Mouse (Mus musculus) liver, adult (tissue): ENCODE data around the gene Mapkap1.

Experiments used
- GATA4 ChIP-seq: IDR thresholded peaks from 2 replicates; pipeline ENCODE4 v1.6.1; 2014; ENCODE audit warnings: mild to moderate bottlenecking, low read length; ENCODE audit not compliant: insufficient replicate concordance

Mapkap1 gene

GRCm38 (mm10) chr2:34544646-34545395 is 138.2 kb downstream of the Mapkap1 start:
- TF ChIP-seq GATA4 = no peak

DNA sequence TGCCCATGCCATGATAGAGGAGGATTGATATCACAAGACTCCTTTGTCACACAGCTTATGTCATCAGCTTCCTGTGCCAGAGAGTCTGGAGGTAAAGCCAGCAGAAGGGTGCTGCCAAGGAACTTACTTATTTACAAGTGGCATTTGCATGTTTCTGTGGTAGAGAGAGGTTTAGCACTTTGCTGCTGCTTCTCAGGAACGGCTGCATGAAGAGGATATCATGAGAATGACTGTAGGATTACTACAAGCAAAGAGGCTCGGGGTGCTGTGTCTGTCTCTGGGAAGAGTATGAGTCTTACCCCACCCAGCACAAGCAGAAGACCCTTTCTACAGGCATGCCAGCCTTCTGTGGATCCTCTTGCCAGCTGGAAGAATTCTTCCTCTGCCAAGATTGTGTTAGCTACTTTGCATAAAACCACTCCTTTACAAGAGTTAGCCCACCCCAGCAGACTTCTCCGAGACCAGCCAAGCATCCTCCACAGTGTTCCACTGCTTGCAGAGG is 139.7 kb downstream of the Mapkap1 start:
- TF ChIP-seq GATA4 = no peak

DNA sequence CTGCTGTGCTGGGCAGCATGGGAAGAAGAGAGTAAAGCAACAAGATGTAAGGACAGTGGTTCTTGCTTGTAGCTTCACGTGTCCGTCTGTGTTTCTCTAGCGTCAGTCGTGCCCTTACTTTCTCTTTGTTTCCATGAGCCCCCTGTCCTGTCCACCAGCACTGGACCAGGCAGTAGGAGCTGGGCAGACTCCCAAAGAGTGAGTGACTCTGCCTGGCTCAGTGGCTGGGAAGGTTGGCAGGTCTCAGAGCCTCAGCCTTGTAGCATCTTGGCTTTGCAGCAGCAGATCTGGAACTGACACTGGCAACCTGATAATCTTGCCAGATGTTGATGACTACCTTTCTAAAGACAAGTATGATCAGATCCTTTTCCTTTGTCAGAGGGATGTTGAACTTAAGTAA is 140.9 kb downstream of the Mapkap1 start:
- no peak for TF ChIP-seq GATA4

GRCm38 (mm10) chr2:34548961-34549360 is 142.4 kb downstream of the Mapkap1 start:
- TF ChIP-seq GATA4 = no peak

DNA sequence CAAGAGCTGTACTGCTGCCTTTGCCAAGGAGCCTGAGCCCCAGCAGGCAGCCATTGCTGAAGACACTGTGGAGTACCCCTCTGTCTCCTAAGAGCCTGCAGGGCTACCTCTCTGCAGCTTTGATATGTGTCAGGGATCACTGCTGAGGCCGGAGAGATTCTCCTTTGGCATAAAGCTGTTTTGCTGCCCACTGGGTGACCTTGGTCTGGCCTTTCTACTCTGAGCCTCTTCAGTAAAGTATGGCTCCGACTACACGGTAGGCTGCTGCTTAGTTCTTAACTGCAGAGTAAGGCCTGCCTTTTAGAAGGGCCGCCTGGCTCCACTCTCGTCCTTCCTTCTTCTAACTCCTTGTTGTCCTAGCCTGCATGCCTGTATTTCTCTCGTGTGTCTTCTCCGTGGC is 142.9 kb downstream of the Mapkap1 start:
- no peak for TF ChIP-seq GATA4

GRCm38 (mm10) chr2:34552772-34553171 is 146.2 kb downstream of the Mapkap1 start:
- no peak for TF ChIP-seq GATA4

- no peak for TF ChIP-seq GATA4
Observed at GRCm38 (mm10) chr2:34553580-34554231, 147.1 kb downstream of the Mapkap1 start.

- TF ChIP-seq GATA4 = no peak
Observed at GRCm38 (mm10) chr2:34560146-34560545, 153.6 kb downstream of the Mapkap1 start.

DNA sequence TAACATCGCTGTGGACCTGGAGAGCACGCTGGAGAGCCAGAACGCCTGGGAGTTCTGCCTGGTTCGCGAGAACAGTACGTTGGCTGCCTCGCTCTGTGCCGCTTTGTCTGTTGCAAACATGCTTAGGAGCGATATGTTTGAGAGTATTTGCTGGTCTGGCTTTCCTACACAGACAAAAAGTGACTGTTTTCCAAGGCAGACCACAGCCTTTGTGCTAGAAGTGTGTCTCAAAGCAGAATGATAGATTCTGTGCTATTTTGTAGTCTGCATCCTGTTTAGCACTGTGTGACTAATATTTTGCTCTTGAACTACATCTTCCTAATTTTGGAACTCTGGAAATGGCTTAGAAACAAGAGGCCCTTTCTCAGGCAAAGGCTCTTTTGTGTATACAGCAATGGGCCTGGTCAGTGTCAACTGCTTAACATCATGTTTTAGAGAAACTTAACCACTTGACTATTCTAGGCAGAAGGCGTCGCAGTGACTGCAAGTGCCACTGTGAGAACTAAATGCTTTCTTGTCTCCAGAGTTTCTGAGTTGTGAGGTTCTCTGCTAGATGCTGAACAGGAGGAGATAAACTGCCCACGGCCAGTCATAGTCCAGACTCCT is 156.6 kb downstream of the Mapkap1 start:
- TF ChIP-seq GATA4 = no peak

GRCm38 (mm10) chr2:34563865-34564264 is 157.3 kb downstream of the Mapkap1 start:
- no peak for TF ChIP-seq GATA4

DNA sequence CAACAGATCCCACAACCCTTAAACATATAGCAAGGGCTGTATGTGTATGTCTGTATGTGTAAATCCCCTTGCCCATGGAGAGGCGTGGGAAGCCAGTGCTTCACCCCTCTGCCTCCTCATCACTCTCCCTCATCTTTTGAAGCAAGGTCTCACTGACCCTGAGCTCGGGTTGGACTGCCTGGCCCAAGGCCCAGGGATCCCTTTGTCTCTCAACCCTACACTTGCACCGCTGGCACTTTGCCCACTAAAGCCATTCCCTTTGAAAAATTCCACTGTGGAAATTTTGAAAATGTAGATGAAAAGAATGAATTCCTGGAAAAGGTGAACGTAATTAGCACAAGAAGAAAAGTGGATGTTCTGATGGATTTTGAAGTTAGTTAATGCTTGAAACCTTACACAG is 159.6 kb downstream of the Mapkap1 start:
- no peak for TF ChIP-seq GATA4

DNA sequence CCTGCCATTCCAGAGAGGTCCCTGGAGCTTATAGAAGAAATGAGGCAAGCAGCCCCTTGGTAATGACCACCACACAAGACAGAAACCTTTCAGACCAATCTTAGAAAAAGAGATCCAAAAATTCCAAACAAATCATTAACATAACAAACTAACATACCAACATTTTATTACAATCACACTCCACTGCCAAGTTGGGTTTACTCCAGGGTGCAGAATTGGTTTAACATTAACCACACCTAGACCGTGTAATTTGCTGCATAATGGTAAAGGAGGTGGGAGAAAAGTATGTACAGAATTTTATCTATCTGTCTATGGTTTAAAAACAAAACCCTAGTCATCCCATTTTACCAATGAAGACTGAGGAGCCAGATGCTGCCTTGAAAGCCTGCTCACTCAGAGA is 160.0 kb downstream of the Mapkap1 start:
- no peak for TF ChIP-seq GATA4

DNA sequence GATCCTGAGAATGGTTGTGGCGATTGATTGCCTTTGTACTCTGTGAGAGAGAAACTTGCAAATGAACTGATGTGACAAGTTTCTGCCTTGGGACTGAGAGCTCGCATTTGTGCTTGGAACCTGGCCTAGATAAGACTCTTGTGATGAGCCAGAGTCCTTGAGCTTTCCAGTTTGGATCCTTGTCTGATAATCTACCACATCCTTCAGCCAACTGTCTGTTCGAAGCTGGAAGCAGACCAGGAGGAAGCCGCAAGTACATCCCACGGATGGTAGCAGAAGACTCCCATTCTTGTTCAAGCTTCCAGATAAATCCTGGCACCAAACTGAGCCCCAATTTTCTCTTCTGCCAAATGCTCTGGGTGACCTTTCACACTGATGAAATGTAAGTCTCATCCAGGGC is 162.6 kb downstream of the Mapkap1 start:
- no peak for TF ChIP-seq GATA4

DNA sequence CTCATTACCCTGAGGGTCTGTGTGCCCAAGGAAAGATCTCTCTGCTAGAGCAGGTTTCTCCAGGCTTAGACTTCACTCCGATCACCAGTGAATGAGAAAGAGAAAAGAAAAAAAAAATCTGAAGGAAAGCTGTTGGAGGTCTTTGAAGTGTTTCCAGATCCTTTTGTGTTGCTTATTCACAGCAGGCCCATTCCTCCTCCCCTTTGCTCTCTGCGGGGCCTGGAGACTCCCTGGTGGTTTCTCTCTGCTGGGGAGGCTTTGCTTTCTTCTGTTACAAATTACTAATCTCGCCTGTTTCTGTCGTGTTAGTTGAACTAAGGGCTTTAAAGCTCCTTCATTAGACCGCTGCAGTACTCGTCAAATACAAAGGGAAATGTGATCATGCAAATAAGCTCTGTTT is 163.8 kb downstream of the Mapkap1 start:
- TF ChIP-seq GATA4 = no peak

DNA sequence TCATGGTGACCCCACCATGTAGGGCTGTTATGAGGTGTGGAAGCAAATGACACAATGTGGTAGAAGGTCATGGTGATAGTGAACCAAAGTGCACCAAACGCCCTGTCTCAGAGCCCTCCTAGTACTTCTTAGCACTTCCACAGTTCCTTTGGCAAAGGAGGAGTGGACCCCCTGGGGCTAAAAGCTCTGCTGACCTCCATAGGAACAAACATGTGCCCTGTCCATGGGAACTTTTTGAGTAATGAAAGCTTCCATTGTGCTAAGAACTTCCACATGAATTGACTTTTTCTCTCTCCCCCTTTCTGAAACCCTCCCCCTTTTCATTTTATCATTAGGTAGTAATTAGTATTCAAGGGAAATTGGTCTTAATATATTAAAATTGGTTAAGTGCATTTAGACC is 164.5 kb downstream of the Mapkap1 start:
- no peak for TF ChIP-seq GATA4

GRCm38 (mm10) chr2:34573073-34573472 is 166.5 kb downstream of the Mapkap1 start:
- TF ChIP-seq GATA4 = no peak

- TF ChIP-seq GATA4 = no peak
Observed at GRCm38 (mm10) chr2:34588546-34588945, 182.0 kb downstream of the Mapkap1 start.
